Mouse (Mus musculus) myocyte (in vitro differentiated cells): ENCODE results near the gene Sema3c. TPM values are rescaled to one million over a fixed set of nuclear protein-coding genes. Genes with fewer than 3 reads are reported as not detected.
A peak's percentile ranks its signal among the peaks of the same experiment; 100 is the strongest.
"Not testable (repeated sequence)": the region's sequence is repeated elsewhere in the genome, so short reads cannot be mapped to it uniquely, and the experiment has no call there.

ENCODE experiments used
- H3K27me3 ChIP-seq: one replicate; pipeline ENCODE4 v1.6.1; 2011; ENCODE audit not compliant: control insufficient read depth, insufficient read depth, insufficient read length
- H3K36me3 ChIP-seq: one replicate; pipeline ENCODE4 v1.6.1; 2011; ENCODE audit not compliant: control insufficient read depth, insufficient read depth
- H3K4me2 ChIP-seq: one replicate; pipeline ENCODE4 v1.6.1; 2011; ENCODE audit warnings: low read depth, control low read depth
- H3K4me3 ChIP-seq: one replicate; pipeline ENCODE4 v1.5.1; 2011; ENCODE audit warnings: mild to moderate bottlenecking, control low read depth, moderate library complexity
- H3K79me2 ChIP-seq: one replicate; pipeline ENCODE4 v1.6.1; 2011; ENCODE audit not compliant: control insufficient read depth, insufficient read depth
- H3ac ChIP-seq: one replicate; pipeline ENCODE4 v1.6.1; 2011; ENCODE audit not compliant: control insufficient read depth, insufficient read length
- CEBPB ChIP-seq: IDR thresholded peaks from 2 replicates; pipeline ENCODE4 v1.6.1; 2011; ENCODE audit warnings: mild to moderate bottlenecking, moderate library complexity; ENCODE audit not compliant: poor library complexity, insufficient read depth, severe bottlenecking
- E2F4 ChIP-seq: IDR thresholded peaks from one replicate; pipeline ENCODE4 v1.6.1; 2011; ENCODE audit warnings: mild to moderate bottlenecking, control low read depth, moderate library complexity; ENCODE audit not compliant: insufficient read depth
- MAX ChIP-seq: IDR thresholded peaks from one replicate; pipeline ENCODE4 v1.6.1; 2011; ENCODE audit warnings: low read depth, mild to moderate bottlenecking, control low read depth
- MYOD1 ChIP-seq, 3 experiments: IDR thresholded peaks; one replicate each; pipeline ENCODE4 v1.6.1; 2011; ENCODE audit warnings: control low read depth in 2 of 3, low read depth in 2 of 3, mild to moderate bottlenecking in 2 of 3, moderate library complexity in 1 of 3; ENCODE audit not compliant: insufficient read length in 2 of 3, control insufficient read depth in 1 of 3
- MYOG ChIP-seq, 3 experiments: IDR thresholded peaks; one replicate each; pipeline ENCODE4 v1.6.1; 2011; ENCODE audit warnings: control low read depth in 2 of 3, low read depth in 2 of 3, mild to moderate bottlenecking in 2 of 3; ENCODE audit not compliant: insufficient read length in 2 of 3, control insufficient read depth in 1 of 3, insufficient read depth in 1 of 3
- POLR2A ChIP-seq: IDR thresholded peaks from one replicate; pipeline ENCODE4 v1.6.1; 2011; ENCODE audit warnings: low read depth, mild to moderate bottlenecking, control low read depth, moderate library complexity; ENCODE audit not compliant: insufficient read length
- POLR2AphosphoS2 ChIP-seq: IDR thresholded peaks from one replicate; pipeline ENCODE4 v1.6.1; 2011; ENCODE audit warnings: low read depth, control low read depth; ENCODE audit not compliant: insufficient read length
- REST ChIP-seq: IDR thresholded peaks from one replicate; pipeline ENCODE4 v1.6.1; 2011; ENCODE audit warnings: mild to moderate bottlenecking, control low read depth, moderate library complexity; ENCODE audit not compliant: insufficient read depth, insufficient read length
- SRF ChIP-seq: IDR thresholded peaks from one replicate; pipeline ENCODE4 v1.6.1; 2011; ENCODE audit warnings: low read depth; ENCODE audit not compliant: control insufficient read depth, insufficient read length
- TCF12 ChIP-seq: IDR thresholded peaks from one replicate; pipeline ENCODE4 v1.6.1; 2011; ENCODE audit warnings: mild to moderate bottlenecking, control low read depth; ENCODE audit not compliant: poor library complexity, insufficient read depth, severe bottlenecking
- TCF3 ChIP-seq: IDR thresholded peaks from one replicate; pipeline ENCODE4 v1.6.1; 2011; ENCODE audit warnings: low read depth, control low read depth; ENCODE audit not compliant: insufficient read length
- USF1 ChIP-seq: IDR thresholded peaks from one replicate; pipeline ENCODE4 v1.6.1; 2011; ENCODE audit warnings: low read depth, mild to moderate bottlenecking, control low read depth, moderate library complexity
- polyA plus RNA-seq: library from polyadenylated mRNA; unstranded; fragments of >200 nt; fragmentation: generic; extraction: Trizol; gene quantifications from one replicate; pipeline ENCODE4 v1.2.1, GENCODE M21; 2012; ENCODE audit warnings: missing spikeins

The Sema3c gene
- 2.2 TPM for polyA plus RNA-seq

DNA sequence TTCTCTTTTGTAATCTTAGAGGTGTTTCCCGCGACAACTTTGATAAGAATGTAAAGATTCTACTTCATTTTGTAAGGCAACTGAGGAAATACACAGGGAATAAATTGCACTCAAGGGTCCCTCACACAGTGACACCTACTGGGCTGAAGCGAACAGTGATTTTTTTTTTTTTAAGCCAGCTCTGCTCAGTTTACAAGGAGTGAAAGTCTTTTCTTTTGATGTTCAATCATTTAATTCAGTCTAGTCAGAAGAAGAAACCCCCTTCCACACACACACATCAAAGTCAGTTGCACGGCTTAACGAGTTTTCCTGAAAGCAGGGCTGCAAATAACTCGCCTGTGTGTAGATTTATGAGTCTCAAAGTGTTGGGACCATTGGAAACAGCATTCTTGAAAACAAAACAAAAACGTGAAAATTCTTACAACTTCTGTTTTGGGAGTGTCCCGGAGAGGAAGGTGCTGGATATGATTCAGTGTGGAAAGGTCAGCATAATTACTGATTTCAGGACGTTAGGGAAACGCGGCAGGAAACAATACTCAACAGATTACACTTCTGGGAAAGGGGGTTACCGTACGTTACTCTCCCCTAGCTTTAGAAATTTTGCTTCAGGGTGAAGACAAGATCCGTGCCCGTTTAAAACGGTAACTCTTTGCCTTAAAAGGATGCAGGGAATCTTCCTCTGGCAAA, at the start of gene Sema3c:
Gene Sema3c (plus strand): TSS at position 588 of the 687 bp plus-strand sequence.
- Histone ChIP-seq H3K27me3 (no peaks in the 10 kb centered on the region), H3K79me2 (no peaks in the 10 kb centered on the region), H3K4me3 (peak within 1 kb of the TSS; percentile 41), H3K4me2 (peak within 1 kb of the TSS; percentile 95), H3ac (peak within 1 kb of the TSS; percentile 55), H3K36me3 (no peaks in the 10 kb centered on the region)
- TF ChIP-seq USF1: no peak
- TF ChIP-seq SRF: no peak
- TF ChIP-seq MAX: no peak
- TF ChIP-seq POLR2AphosphoS2: no peak
- TF ChIP-seq TCF3: no peak
- TF ChIP-seq CEBPB: no peak

DNA sequence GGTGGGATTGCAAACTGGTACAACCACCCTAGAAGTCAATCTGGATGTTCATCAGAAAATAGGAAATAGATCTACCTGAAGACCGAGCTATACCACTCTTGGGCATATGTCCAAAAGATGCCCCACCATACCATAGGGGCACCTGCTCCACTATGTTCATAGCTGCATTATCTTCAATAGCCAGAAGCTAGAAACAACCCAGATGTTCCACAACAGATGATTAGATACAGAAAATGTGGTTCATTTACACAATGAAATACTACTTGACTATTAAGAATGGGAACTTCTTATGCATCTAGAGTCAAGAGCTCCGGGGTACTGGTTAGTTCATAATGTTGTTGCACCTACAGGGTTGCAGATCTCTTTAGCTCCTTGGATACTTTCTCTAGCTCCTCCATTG, 42.9 kb upstream of the Sema3c start:
- H3K27me3 ChIP-seq, H3ac ChIP-seq, H3K36me3 ChIP-seq, H3K4me3 ChIP-seq, H3K4me2 ChIP-seq, H3K79me2 ChIP-seq: not testable (repeated sequence)

GRCm38 (mm10) chr5:17543141-17543540, 30.9 kb upstream of the Sema3c start:
- Histone ChIP-seq H3K27me3 (no peaks in the 10 kb centered on the region), H3K4me3 (no peak overlapping the region), H3K79me2 (no peaks in the 10 kb centered on the region), H3ac (no peak overlapping the region), H3K4me2 (no peak overlapping the region), H3K36me3 (no peaks in the 10 kb centered on the region)
- no peak for TF ChIP-seq E2F4
- no peak for TF ChIP-seq TCF3
- TF ChIP-seq POLR2AphosphoS2: no peak
- no peak for TF ChIP-seq MYOD1 (IDR thresholded peaks at IDR 0.05; ENCODE audit: control insufficient read depth in 1 of 3, insufficient read length in 2 of 3, low read depth in 2 of 3)
- no peak for TF ChIP-seq SRF
- no peak for TF ChIP-seq MAX
- TF ChIP-seq REST: no peak
- no peak for TF ChIP-seq CEBPB
- TF ChIP-seq MYOG (IDR thresholded peaks at IDR 0.05; ENCODE audit: control insufficient read depth in 1 of 3, insufficient read depth in 1 of 3, insufficient read length in 2 of 3, low read depth in 2 of 3): no peak
- no peak for TF ChIP-seq USF1
- TF ChIP-seq POLR2A: no peak
- no peak for TF ChIP-seq TCF12

DNA sequence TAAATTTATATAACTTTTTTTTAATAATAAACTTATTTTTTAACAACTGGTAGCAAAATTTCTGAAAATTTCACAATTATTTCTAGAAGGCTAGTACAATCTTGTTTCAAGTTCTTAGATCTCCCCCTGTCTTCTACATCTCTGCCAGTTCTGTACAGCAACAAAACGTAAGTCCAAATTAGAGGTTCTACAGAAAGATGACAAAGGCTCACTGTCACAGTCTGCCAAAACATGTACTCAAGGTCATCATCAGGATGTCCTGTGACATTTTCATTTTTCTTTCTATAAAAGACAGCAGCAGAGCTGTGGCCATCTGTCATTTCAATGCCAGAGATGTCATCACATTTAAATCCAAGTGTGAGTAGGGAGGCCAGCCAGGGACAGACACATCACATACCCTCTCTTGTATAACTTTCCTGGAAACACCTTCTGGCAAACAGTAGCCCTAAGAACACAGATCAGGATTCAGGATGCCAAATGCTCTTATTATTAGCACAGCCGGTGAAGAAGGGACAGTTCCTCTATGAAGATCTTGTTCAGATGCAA, 29.1 kb upstream of the Sema3c start:
- Histone ChIP-seq H3K79me2 (no peaks in the 10 kb centered on the region), H3K36me3 (no peaks in the 10 kb centered on the region), H3K4me3 (no peak overlapping the region), H3K27me3 (no peaks in the 10 kb centered on the region), H3K4me2 (no peak overlapping the region), H3ac (no peak overlapping the region)
- no peak for TF ChIP-seq TCF3
- no peak for TF ChIP-seq REST
- TF ChIP-seq TCF12: no peak
- no peak for TF ChIP-seq MYOG (IDR thresholded peaks at IDR 0.05; ENCODE audit: control insufficient read depth in 1 of 3, insufficient read depth in 1 of 3, insufficient read length in 2 of 3, low read depth in 2 of 3)
- no peak for TF ChIP-seq E2F4
- TF ChIP-seq POLR2AphosphoS2: no peak
- no peak for TF ChIP-seq SRF
- no peak for TF ChIP-seq MAX
- no peak for TF ChIP-seq POLR2A
- no peak for TF ChIP-seq MYOD1 (IDR thresholded peaks at IDR 0.05; ENCODE audit: control insufficient read depth in 1 of 3, insufficient read length in 2 of 3, low read depth in 2 of 3)
- TF ChIP-seq USF1: no peak
- no peak for TF ChIP-seq CEBPB

DNA sequence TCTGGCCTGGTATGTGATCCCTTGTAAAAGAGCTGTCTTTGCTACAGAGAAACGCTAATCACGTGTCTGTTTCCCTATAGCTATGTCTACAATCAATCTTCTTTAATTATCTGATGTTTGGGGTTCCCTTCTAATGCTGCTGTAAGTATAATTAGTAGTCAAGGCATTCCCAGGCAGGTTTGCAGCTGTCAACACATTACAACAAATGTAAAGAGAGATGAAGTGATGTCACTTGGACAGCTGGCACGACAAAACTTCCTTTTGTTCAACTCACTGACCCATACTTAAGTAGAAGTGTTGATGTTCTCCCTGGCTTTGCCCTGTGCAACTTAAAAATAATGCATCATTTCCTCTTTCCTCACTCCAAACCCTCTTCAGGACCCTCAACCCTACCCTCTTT, 22.4 kb upstream of the Sema3c start:
- H3K36me3 ChIP-seq: no peaks in the 10 kb centered on the region
- TF ChIP-seq MYOD1 (IDR thresholded peaks at IDR 0.05; ENCODE audit: control insufficient read depth in 1 of 3, insufficient read length in 2 of 3, low read depth in 2 of 3): peak in 2 of 3 experiments; percentile 39 to 43
- TF ChIP-seq MYOG (IDR thresholded peaks at IDR 0.05; ENCODE audit: control insufficient read depth in 1 of 3, insufficient read depth in 1 of 3, insufficient read length in 2 of 3, low read depth in 2 of 3): no peak

DNA sequence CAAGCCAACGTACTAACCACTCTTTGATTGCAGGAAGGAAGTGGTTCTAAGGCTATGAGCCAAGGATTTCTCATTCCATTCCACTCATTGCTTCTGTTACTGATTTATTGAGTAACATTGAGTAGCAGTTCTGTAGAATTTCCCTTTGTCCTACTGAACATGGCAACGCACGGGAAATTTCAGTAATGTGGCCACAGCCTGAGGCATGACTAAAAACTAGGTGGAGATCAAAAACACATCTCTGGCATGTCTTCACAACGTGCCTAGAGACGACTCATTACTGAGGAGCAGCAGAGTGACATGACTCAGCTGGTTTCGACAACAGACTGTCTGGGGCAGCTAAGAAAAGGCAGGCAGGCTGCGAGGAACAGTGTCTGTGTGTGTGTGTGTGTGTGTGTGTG, 18.0 kb upstream of the Sema3c start:
- Histone ChIP-seq H3K36me3 (no peaks in the 10 kb centered on the region), H3ac (no peak overlapping the region), H3K27me3 (no peaks in the 10 kb centered on the region), H3K79me2 (no peaks in the 10 kb centered on the region), H3K4me3 (no peak overlapping the region), H3K4me2 (peak overlapping the region; percentile 55)
- TF ChIP-seq SRF: no peak
- no peak for TF ChIP-seq USF1
- no peak for TF ChIP-seq REST
- TF ChIP-seq MYOD1 (IDR thresholded peaks at IDR 0.05; ENCODE audit: control insufficient read depth in 1 of 3, insufficient read length in 2 of 3, low read depth in 2 of 3): peak in 1 of 3 experiments; percentile 4
- no peak for TF ChIP-seq TCF3
- TF ChIP-seq POLR2A: no peak
- 0 out of 2 replicates have a peak, but pooled peaks have one; percentile 15 for TF ChIP-seq CEBPB
- no peak for TF ChIP-seq MYOG (IDR thresholded peaks at IDR 0.05; ENCODE audit: control insufficient read depth in 1 of 3, insufficient read depth in 1 of 3, insufficient read length in 2 of 3, low read depth in 2 of 3)
- TF ChIP-seq E2F4: no peak
- no peak for TF ChIP-seq POLR2AphosphoS2

More for the DNA sequence above, 22.4 kb upstream of the Sema3c start:
- Histone ChIP-seq H3K27me3 (no peaks in the 10 kb centered on the region), H3K4me3 (no peak overlapping the region), H3K79me2 (no peaks in the 10 kb centered on the region), H3K4me2 (no peak overlapping the region), H3ac (no peak overlapping the region)
